Mouse (Mus musculus) Patski (cell line): ENCODE data around the gene Ugt1a6b. TPM values are rescaled to one million over a fixed set of nuclear protein-coding genes. Genes with fewer than 3 reads are reported as not detected.

Experiments
- ATAC-seq: fragments of 100-300 bp; one replicate; pipeline ENCODE4 v1.8.0; 2021
- CTCF ChIA-PET: fragments of 350-600 bp; sonication (Branson Sonifier 250); formaldehyde crosslinking; loops from one replicate; lab custom pipeline; 2022; ENCODE audit warnings: inconsistent platforms; lab: Charles Lee
- POLR2A ChIA-PET: fragments of 350-600 bp; sonication (Branson Sonifier 250); formaldehyde crosslinking; loops from one replicate; lab custom pipeline; 2022; ENCODE audit warnings: antibody characterized with exemption, inconsistent platforms; lab: Charles Lee
- DNase-seq: peaks from one replicate; pipeline ENCODE4 v3.0.0-alpha.2; 2011; ENCODE audit warnings: low read depth, low spot score
- H3K27me3 ChIP-seq: fragments of 371-371 bp; one replicate; pipeline ENCODE4 v1.5.1; 2021
- CTCF ChIP-seq: fragments of 100-300 bp; IDR thresholded peaks from one replicate; pipeline ENCODE4 v1.5.1; 2021
- in situ Hi-C: fragments of 300-500 bp; cut with MboI; formaldehyde crosslinking; loops from 3 replicates; pipeline ENCODE4 v1.11.1; 2018; ENCODE audit warnings: low pct_unique_long_range_greater_than_20kb, mixed read lengths
- polyA plus RNA-seq: library from polyadenylated mRNA; unstranded; gene quantifications from one replicate; pipeline ENCODE4 v1.2.3, GENCODE M21; 2021

Ugt1a6b gene
- polyA plus RNA-seq, 1 experiment from 2014 or later, result 4.2 TPM

DNA sequence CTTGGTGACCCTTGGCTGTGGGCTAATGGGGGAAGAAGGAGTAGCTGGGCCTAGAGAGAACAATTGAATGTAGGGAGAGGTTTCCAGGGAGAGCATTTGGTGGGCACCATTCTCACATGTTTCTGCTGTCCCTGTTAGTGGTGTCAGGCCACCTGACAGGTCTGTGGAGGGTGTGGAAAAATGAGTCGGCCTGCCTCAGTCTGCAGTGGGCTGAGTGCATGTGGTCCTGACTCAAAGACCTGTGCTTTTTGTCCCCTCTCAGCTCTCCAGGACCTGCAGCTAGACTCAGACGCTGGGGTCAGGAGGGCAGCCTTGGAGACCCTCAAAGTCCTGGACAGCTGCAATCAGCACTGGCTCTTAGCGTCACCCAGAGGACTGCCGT, 156.6 kb downstream of the Ugt1a6b start:
- DNase-seq (no peak), ATAC-seq (no peak)
- POLR2A ChIA-PET, result no interaction called here
- in situ Hi-C loops, result no loop called here
- TF ChIP-seq CTCF, result no peak
- CTCF ChIA-PET, result no interaction called here
- H3K27me3 ChIP-seq, result no peaks in the 10 kb centered on the region

DNA sequence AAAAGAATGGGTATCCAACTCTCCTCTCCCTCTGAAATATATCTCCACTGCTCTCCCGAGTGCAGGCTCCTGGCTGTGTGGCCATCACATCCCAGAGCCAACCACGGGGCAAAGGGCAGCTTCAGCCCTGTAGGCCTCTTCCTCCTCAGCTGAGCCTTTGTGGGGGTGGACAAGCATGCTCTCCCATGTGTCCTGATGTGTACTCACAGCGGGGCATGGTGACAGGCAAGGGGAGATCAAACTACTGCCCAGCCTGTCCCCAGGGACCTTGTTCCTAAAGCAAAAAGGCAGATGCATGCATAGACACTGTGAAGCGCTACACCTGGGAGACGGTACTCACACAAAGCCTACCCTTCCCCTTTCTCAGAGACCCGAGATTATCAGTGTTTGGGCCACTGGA, 157.1 kb downstream of the Ugt1a6b start:
- TF ChIP-seq CTCF, result no peak
- in situ Hi-C loops, result no loop called here

DNA sequence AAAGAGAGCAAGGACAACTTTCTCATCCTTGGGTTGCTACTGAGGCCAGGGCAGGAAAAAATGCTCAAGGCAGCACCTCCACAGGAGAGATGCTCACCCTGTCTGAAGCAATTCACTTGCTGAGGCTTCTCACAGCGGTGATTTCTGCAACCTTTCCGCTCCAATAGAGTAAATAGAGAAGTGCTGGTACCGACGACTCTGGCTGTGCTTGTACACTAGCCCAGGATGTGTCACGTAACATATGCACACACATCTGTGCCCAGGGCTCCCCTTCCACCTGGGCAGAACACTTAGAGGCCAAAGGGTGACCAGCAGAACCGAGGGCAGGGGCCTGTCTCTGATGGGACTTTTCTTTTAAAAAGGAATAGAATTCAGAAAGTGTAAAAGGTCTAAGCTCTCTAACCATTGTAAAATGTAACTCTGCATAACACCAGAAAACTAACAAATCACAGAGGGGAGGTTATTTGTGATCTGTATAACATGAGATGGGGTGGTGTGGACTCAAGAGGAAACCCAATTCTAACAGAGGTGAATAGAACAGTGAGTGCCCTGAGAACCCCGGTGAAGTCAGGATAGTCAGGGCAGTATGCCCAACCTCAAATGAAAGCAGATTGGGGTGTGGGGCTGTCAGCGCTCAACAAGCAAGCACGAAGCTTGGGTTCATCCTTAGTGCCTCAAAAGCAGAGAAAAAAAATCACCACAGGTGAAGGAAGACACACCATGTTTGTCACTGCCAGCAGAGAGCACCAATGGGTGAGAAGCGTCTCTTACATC, 157.7 kb downstream of the Ugt1a6b start:
- in situ Hi-C loops, result no loop called here
- no peak for TF ChIP-seq CTCF
- DNase-seq (no peak), ATAC-seq (no peak)
- ChIA-PET POLR2A (no interaction called here), CTCF (interaction anchor here (0.8 to 6.8 kb wide), 2 partner anchors 8 to 16 kb away, joined by 3 to 93 read pairs; partner anchors contain the start of genes Hjurp and Trpm8)
- H3K27me3 ChIP-seq, result no peaks in the 10 kb centered on the region

More for the DNA sequence above, 157.1 kb downstream of the Ugt1a6b start:
- ChIA-PET CTCF (no interaction called here), POLR2A (no interaction called here)
- H3K27me3 ChIP-seq, result no peaks in the 10 kb centered on the region
- DNase-seq (no peak), ATAC-seq (no peak)

DNA sequence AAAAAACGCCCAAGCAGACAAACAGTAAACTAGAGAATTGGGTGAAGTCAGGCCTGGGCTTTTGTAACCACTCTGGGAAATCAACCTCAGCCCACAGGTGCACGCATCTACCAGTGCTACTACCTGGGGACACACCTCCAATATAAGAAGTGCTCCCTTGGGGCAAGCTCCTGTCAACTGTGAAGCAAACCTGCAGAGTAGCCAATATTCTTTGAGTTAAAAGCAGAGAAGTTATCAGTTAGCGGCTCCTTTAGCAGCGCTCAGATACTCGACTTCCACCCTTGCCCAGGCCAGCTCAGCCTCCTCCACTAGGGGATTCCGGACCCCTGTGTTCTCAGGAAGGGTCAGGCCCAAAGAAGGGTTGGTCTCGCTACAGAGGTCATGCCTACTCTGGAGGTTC, 158.7 kb downstream of the Ugt1a6b start:
- CTCF ChIA-PET, result interaction anchor here (0.8 to 6.8 kb wide), 2 partner anchors 8 to 15 kb away, joined by 3 to 93 read pairs; partner anchors contain the start of genes Hjurp and Trpm8
- in situ Hi-C loops, result no loop called here
- no peaks in the 10 kb centered on the region for H3K27me3 ChIP-seq
- ATAC-seq, result no peak
- POLR2A ChIA-PET, result interaction anchor here (0.9 to 1.2 kb wide), 2 partner anchors 13 to 15 kb away, joined by 3 to 7 read pairs; no protein-coding TSS in a partner anchor
- TF ChIP-seq CTCF, result no peak
- DNase-seq, result no peak

DNA sequence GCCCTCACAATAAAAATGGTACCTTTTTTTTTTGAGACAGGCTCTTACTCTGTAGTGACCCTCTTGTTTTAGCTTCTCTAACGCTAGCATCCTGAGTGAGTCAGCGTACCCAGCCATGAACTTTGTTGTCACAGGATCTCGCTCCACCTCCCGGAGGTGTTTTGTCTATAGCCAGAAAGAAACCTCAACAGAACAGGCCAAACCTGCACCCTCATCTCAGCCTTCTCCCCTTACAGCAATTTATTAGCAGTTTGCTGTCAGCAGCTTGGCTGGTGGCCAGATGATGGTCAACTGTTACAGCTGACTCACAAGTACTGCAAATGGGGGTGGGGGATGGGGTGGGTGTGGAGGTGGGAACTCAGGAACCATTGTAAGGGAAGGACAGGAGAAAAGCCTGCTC, 159.2 kb downstream of the Ugt1a6b start:
- in situ Hi-C loops, result no loop called here
- ATAC-seq (peak; percentile 58), DNase-seq (peak; percentile 99)
- POLR2A ChIA-PET, result interaction anchor here (0.6 to 1.2 kb wide), 3 partner anchors 13 to 954 kb away, joined by 3 to 7 read pairs (median 4); no protein-coding TSS in a partner anchor
- CTCF ChIA-PET, result interaction anchor here (1.4 to 6.8 kb wide), 2 partner anchors 15 to 72 kb away, joined by 3 to 93 read pairs; partner anchors contain the start of genes Hjurp and Trpm8
- no peak for TF ChIP-seq CTCF
- H3K27me3 ChIP-seq, result no peaks in the 10 kb centered on the region

DNA sequence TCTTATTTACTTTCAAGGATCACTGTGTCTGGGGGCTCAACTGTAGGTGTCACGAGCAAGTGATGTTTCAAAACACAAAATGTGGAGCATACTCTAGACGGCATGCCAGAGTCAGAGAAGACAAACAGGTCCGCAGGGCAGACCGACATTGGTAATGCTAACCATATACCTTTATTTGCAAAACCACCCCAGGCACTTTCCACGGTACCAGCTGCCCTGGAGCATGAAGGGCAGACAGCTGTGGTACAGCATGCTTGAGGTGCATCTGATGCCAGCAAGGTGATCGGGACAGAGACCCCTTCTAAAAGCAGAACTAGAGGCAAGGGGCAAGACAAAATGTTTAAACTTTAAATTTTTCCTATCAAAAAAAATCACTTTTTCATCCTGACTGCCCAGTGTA, 159.9 kb downstream of the Ugt1a6b start:
- in situ Hi-C loops, result no loop called here
- DNase-seq (no peak), ATAC-seq (peak; percentile 1)
- H3K27me3 ChIP-seq, result no peaks in the 10 kb centered on the region
- CTCF ChIA-PET, result interaction anchor here (1.1 to 6.8 kb wide), 6 partner anchors 9 to 72 kb away, joined by 3 to 93 read pairs (median 3); partner anchors contain the start of genes Hjurp and Trpm8
- POLR2A ChIA-PET, result interaction anchor here (1.1 to 1.2 kb wide), 2 partner anchors 12 to 14 kb away, joined by 3 to 7 read pairs; no protein-coding TSS in a partner anchor
- TF ChIP-seq CTCF, result no peak

DNA sequence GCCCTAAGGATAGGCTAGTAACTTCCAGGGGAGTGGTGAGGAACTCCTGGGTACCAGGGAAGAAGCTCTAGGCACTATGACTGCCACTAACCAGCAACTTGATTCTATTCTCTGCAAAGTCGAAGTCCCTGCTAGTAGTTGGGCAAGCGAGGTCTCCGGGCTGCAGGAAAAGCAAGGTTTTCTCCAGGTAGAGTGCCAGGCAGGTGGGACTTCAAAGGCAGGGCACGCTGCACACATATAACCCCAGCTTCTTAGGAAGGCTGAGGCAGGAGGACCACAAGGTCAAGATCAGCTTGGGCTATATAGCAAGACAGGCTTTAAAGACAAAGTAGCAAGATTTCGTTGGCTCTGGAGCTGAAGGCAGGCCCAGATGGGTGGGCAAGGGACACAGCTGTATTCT, 160.7 kb downstream of the Ugt1a6b start:
- ATAC-seq, result no peak
- no peak for TF ChIP-seq CTCF

DNA sequence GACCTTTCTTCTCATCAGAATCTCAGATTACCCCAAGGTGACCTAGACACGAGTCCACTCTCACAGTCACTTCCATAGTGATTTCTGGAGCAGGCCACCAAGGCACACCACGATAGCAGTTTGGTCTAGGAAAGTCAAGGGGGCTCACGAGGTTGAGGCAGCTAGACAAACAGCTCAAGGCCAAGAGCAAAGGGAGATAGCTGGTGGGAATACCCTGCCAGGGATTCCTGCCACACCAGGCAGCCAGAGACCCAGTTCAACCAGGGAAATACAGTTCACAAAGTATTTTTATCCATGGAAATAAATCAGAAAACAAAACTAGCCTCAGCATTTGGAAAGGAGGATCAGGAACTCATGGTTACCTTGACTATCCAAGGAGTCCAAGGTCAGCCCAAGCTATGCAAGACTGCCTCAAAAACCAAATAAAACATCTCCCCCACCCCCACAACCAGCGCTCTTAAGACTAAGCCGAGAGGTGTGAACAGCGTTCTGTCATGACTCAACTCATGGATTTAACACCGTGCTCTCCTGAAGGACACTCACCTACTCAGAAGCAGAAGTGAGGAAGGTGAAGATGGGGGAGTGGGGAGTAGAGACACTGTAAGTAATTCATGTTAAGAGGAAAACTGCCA, 161.3 kb downstream of the Ugt1a6b start:
- H3K27me3 ChIP-seq, result no peaks in the 10 kb centered on the region
- TF ChIP-seq CTCF, result no peak
- no peak for DNase-seq
- in situ Hi-C loops, result no loop called here
- ATAC-seq, result no peak
- ChIA-PET POLR2A (interaction anchor here (0.7 to 1.1 kb wide), 2 partner anchors 12 to 1654 kb away, joined by 3 read pairs; no protein-coding TSS in a partner anchor), CTCF (interaction anchor here (1.1 to 6.8 kb wide), 6 partner anchors 7 to 56 kb away, joined by 3 to 93 read pairs (median 4); partner anchors contain the start of genes Hjurp and Trpm8)

More for the DNA sequence above, 160.7 kb downstream of the Ugt1a6b start:
- no peaks in the 10 kb centered on the region for H3K27me3 ChIP-seq
- POLR2A ChIA-PET, result interaction anchor here (0.7 to 1.1 kb wide), 2 partner anchors 13 to 1654 kb away, joined by 3 read pairs; no protein-coding TSS in a partner anchor
- DNase-seq, result no peak
- in situ Hi-C loops, result no loop called here
- CTCF ChIA-PET, result interaction anchor here (1.1 to 6.8 kb wide), 5 partner anchors 8 to 33 kb away, joined by 3 to 93 read pairs (median 3); partner anchors contain the start of genes Hjurp and Trpm8

DNA sequence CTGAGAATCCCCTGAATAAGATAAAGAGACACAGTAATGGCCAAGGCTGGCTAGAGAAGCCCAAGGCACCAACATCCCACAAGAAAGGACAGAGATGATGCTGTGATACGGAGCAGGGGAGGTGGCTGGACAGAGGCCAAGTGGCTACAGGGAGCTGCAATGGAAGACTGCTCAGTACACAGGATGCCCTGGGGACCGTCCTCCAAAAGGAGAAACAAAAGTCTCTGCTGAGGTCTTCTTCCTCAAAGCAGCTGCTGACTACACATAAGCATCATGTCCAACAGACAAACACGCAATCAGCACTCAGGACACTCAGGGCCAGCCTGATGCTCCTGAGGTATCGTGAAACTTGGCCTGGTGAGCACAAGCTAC, 161.8 kb downstream of the Ugt1a6b start:
- CTCF ChIA-PET, result interaction anchor here (1.1 to 6.8 kb wide), 6 partner anchors 8 to 56 kb away, joined by 3 to 93 read pairs (median 4); partner anchors contain the start of genes Hjurp and Trpm8
- H3K27me3 ChIP-seq, result no peaks in the 10 kb centered on the region
- ATAC-seq, result no peak
- no peak for TF ChIP-seq CTCF
- in situ Hi-C loops, result no loop called here
- POLR2A ChIA-PET, result interaction anchor here (0.6 kb wide), 1 partner anchor 64 kb away, joined by 3 read pairs; no protein-coding TSS in a partner anchor
- DNase-seq, result no peak

DNA sequence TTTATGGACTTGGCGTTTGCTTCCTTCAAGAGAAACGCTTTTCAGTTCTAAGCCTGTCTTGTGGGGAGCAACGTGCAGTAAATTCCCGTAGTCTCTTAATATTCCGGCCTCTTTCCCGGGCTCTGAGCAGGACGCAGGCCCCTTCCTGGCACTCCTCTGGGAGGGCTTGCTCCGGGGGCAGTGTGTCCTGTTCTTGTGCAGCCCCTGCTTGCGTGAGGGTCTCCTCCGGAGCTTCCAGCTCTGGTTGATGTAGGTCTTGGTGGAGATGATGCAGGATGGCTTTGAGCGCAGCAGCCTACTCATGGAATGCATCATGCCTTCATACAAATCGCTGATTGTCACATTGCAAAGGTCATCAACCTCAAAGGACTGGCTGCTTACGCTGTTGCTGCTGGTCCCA, 163.1 kb downstream of the Ugt1a6b start:
- ATAC-seq, result no peak
- CTCF ChIA-PET, result interaction anchor here (0.6 to 6.8 kb wide), 5 partner anchors 9 to 1347 kb away, joined by 4 to 93 read pairs (median 5); partner anchors contain the start of genes Hjurp and Trpm8

More for the DNA sequence above, 163.1 kb downstream of the Ugt1a6b start:
- no peaks in the 10 kb centered on the region for H3K27me3 ChIP-seq
- no peak for TF ChIP-seq CTCF
- POLR2A ChIA-PET, result interaction anchor here (0.7 to 1.2 kb wide), 2 partner anchors 9 to 11 kb away, joined by 3 read pairs; partner anchors contain the start of genes Hjurp and Trpm8
- DNase-seq, result no peak
- in situ Hi-C loops, result no loop called here
